Mouse (Mus musculus) heart, postnatal 0 days (tissue): ENCODE data around the gene Ghr.

Experiments used
- CTCF ChIP-seq: IDR thresholded peaks from 2 replicates; pipeline ENCODE4 v1.5.1; 2016; ENCODE audit warnings: antibody characterized with exemption, control low read depth, low read depth
- EP300 ChIP-seq: IDR thresholded peaks from 2 replicates; pipeline ENCODE4 v1.6.1; 2016; ENCODE audit warnings: antibody characterized with exemption, low read depth

DNA sequence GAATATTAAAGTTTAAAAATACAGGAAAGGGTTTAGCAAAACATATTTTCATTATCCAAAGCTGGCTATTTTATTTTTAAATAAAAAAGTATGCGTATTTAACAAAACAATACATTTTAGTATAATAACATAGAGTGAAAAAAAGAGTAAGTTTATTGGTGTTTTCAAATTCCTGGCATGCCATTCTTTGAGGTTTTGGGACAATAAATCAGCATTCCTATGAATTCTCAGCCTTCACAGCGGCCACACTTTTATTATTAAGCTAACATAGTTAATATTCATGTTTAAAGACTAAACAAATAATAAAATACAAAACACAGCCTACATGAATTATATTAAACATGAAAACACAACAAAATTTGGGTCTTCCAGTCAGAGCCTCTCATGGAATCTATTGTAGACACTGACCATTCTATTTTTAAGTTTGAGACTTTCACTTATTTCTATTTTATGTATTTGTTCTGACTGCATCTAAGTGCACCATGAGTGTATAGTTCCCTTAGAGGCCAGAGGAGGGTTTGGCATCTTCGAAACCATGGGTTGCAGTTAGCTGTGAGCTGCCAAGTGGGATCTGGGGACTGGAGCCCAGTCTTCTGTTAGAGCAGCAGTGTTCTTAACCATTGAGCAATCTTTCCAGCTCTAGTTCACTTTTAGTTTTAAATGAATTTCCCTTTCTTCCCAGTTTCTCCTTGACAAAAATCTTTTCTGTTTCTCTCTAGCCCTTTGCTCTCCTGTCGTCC, 282.8 kb downstream of the Ghr start:
- TF ChIP-seq EP300 (no peak), CTCF (no peak)
